Mouse (Mus musculus): ENCODE results near the gene 4930404N11Rik. TPM values are rescaled to one million over a fixed set of nuclear protein-coding genes. Genes with fewer than 3 reads are reported as not detected.
A peak's percentile ranks its signal among the peaks of the same experiment; 100 is the strongest.

4930404N11Rik gene
- polyA plus RNA-seq, 1 experiment from 2014 or later, result 16.5 TPM

- H3K4me3 ChIP-seq (ENCODE audit: low read depth, low read length), result peak overlapping the region; percentile 75
- H3K9ac ChIP-seq (ENCODE audit: low read length), result peak overlapping the region; percentile 79
- DNase-seq (ENCODE audit: low spot score), result no peak
- no peak overlapping the region; the same call in 1 of the 2 replicates for H3K27ac ChIP-seq (replicated peaks)
- H3K4me2 ChIP-seq (replicated peaks; ENCODE audit: low read depth), result peak overlapping the region; percentile 98
- no peaks in the 10 kb centered on the region for H3K27me3 ChIP-seq (ENCODE audit: control insufficient read depth, insufficient read depth, low read length)
- peaks cover 4% of the 10 kb centered on the region for H3K4me1 ChIP-seq (replicated peaks; ENCODE audit: control insufficient read depth, insufficient read depth)
- ATAC-seq (ENCODE audit: low FRiP score, low TSS enrichment), result no peak
- H3K36me3 ChIP-seq (ENCODE audit: control insufficient read depth, insufficient read depth, low read length), result no peaks in the 10 kb centered on the region
- 26% methylated on average over 4 of the region's 4 CpGs for WGBS
- no peak for TF ChIP-seq EP300 (optimal IDR thresholded peaks at IDR 0.05)
- no peak for TF ChIP-seq CTCF (IDR thresholded peaks at IDR 0.05; ENCODE audit: low read depth)
- no peaks in the 10 kb centered on the region for H3K9me3 ChIP-seq (ENCODE audit: control insufficient read depth, low read length)
These were observed 7.4 kb downstream of the 4930404N11Rik start for GRCm38 (mm10) chr10:81358209-81358608.

GRCm38 (mm10) chr10:81356991-81357844 is 8.4 kb downstream of the 4930404N11Rik start, which contains the start of gene Mfsd12:
TSS of gene Mfsd12 (plus strand) at chr10:81357491.
- ATAC-seq (ENCODE audit: low FRiP score, low TSS enrichment), result peak; percentile 79
- Histone ChIP-seq H3K4me1 (replicated peaks; ENCODE audit: control insufficient read depth, insufficient read depth) (peaks cover 4% of the 10 kb centered on the region), H3K36me3 (ENCODE audit: control insufficient read depth, insufficient read depth, low read length) (no peaks in the 10 kb centered on the region), H3K9me3 (ENCODE audit: control insufficient read depth, low read length) (no peaks in the 10 kb centered on the region), H3K9ac (ENCODE audit: low read length) (peak within 1 kb of the TSS; percentile 79), H3K4me3 (ENCODE audit: low read depth, low read length) (peak within 1 kb of the TSS; percentile 75), H3K27ac (replicated peaks) (peak within 1 kb of the TSS; percentile 53), H3K4me2 (replicated peaks; ENCODE audit: low read depth) (peak within 1 kb of the TSS; percentile 98), H3K27me3 (ENCODE audit: control insufficient read depth, insufficient read depth, low read length) (no peaks in the 10 kb centered on the region)
- peak; percentile 92 for DNase-seq (ENCODE audit: low spot score)
- TF ChIP-seq EP300 (optimal IDR thresholded peaks at IDR 0.05) (no peak), CTCF (IDR thresholded peaks at IDR 0.05; ENCODE audit: low read depth) (no peak)
- 2% methylated on average over 77 of the region's 79 CpGs for WGBS

- Histone ChIP-seq H3K9ac (ENCODE audit: low read length) (peak overlapping the region; percentile 18; the same call in 1 of the 2 replicates), H3K27ac (replicated peaks) (peak overlapping the region; percentile 8; the same call in 1 of the 2 replicates)
- no peak for DNase-seq (ENCODE audit: low spot score)
These were observed 9.1 kb downstream of the 4930404N11Rik start for GRCm38 (mm10) chr10:81356352-81356990.

GRCm38 (mm10) chr10:81355533-81355932 is 10.1 kb downstream of the 4930404N11Rik start:
- H3K27me3 ChIP-seq (ENCODE audit: control insufficient read depth, insufficient read depth, low read length), result no peaks in the 10 kb centered on the region
- no peak overlapping the region for H3K9ac ChIP-seq (ENCODE audit: low read length)
- no peaks in the 10 kb centered on the region for H3K9me3 ChIP-seq (ENCODE audit: control insufficient read depth, low read length)
- no peak overlapping the region for H3K4me3 ChIP-seq (ENCODE audit: low read depth, low read length)
- peaks cover 4% of the 10 kb centered on the region for H3K4me1 ChIP-seq (replicated peaks; ENCODE audit: control insufficient read depth, insufficient read depth)
- ATAC-seq (ENCODE audit: low FRiP score, low TSS enrichment) (no peak), DNase-seq (ENCODE audit: low spot score) (no peak)
- no peak overlapping the region for H3K27ac ChIP-seq (replicated peaks)
- no peaks in the 10 kb centered on the region for H3K36me3 ChIP-seq (ENCODE audit: control insufficient read depth, insufficient read depth, low read length)
- TF ChIP-seq EP300 (optimal IDR thresholded peaks at IDR 0.05) (no peak), CTCF (IDR thresholded peaks at IDR 0.05; ENCODE audit: low read depth) (no peak)
- WGBS, result 89% methylated on average over 4 of the region's 4 CpGs
- H3K4me2 ChIP-seq (replicated peaks; ENCODE audit: low read depth), result no peak overlapping the region

More at GRCm38 (mm10) chr10:81356352-81356990, 9.1 kb downstream of the 4930404N11Rik start:
- Histone ChIP-seq H3K36me3 (ENCODE audit: control insufficient read depth, insufficient read depth, low read length) (no peaks in the 10 kb centered on the region), H3K4me1 (replicated peaks; ENCODE audit: control insufficient read depth, insufficient read depth) (peaks cover 4% of the 10 kb centered on the region), H3K4me3 (ENCODE audit: low read depth, low read length) (no peak overlapping the region), H3K9me3 (ENCODE audit: control insufficient read depth, low read length) (no peaks in the 10 kb centered on the region), H3K4me2 (replicated peaks; ENCODE audit: low read depth) (peak overlapping the region; percentile 98; the same call in 1 of the 2 replicates), H3K27me3 (ENCODE audit: control insufficient read depth, insufficient read depth, low read length) (no peaks in the 10 kb centered on the region)
- no peak for ATAC-seq (ENCODE audit: low FRiP score, low TSS enrichment)
- TF ChIP-seq EP300 (optimal IDR thresholded peaks at IDR 0.05), result no peak
- TF ChIP-seq CTCF (IDR thresholded peaks at IDR 0.05; ENCODE audit: low read depth), result no peak
- WGBS, result 60% methylated on average over 12 of the region's 12 CpGs

GRCm38 (mm10) chr10:81354738-81355477 is 10.7 kb downstream of the 4930404N11Rik start:
- no peak overlapping the region for H3K27ac ChIP-seq (replicated peaks)
- no peaks in the 10 kb centered on the region for H3K27me3 ChIP-seq (ENCODE audit: control insufficient read depth, insufficient read depth, low read length)
- no peak overlapping the region for H3K4me2 ChIP-seq (replicated peaks; ENCODE audit: low read depth)
- no peaks in the 10 kb centered on the region for H3K9me3 ChIP-seq (ENCODE audit: control insufficient read depth, low read length)
- no peak for DNase-seq (ENCODE audit: low spot score)
- H3K9ac ChIP-seq (ENCODE audit: low read length), result no peak overlapping the region
- TF ChIP-seq CTCF (IDR thresholded peaks at IDR 0.05; ENCODE audit: low read depth) (no peak), EP300 (optimal IDR thresholded peaks at IDR 0.05) (no peak)
- no peak overlapping the region for H3K4me3 ChIP-seq (ENCODE audit: low read depth, low read length)
- H3K36me3 ChIP-seq (ENCODE audit: control insufficient read depth, insufficient read depth, low read length), result no peaks in the 10 kb centered on the region
- ATAC-seq (ENCODE audit: low FRiP score, low TSS enrichment), result no peak
- 69% methylated on average over 9 of the region's 9 CpGs for WGBS
- H3K4me1 ChIP-seq (replicated peaks; ENCODE audit: control insufficient read depth, insufficient read depth), result peaks cover 4% of the 10 kb centered on the region
